Mouse (Mus musculus): Measurements from ENCODE around the gene Ptcd1.

DNA sequence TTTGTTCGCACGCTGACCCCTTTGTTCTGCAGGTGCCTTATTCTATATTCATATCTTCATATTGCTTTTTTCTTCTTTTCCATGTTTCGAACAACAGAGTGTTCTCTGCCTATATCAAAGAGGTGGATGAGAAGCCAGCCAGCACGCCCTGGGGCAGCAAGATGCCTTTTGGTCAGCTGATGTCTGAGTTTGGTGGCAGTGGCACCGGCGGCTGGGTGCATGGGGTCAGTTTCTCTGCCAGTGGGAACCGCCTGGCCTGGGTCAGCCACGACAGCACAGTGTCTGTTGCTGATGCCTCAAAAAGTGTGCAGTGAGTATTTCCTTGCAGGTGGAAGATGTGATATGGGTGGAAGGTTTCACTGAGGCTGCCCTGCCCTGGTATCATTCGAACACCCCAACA lies 65.9 kb downstream of the Ptcd1 start:
- no peak for TF ChIP-seq EP300 (IDR thresholded peaks at IDR 0.05; ENCODE audit: insufficient read depth, low read depth, low read length)
- TF ChIP-seq CTCF (IDR thresholded peaks at IDR 0.05): no peak
- TF ChIP-seq POLR2A (IDR thresholded peaks at IDR 0.05; ENCODE audit: insufficient read depth, low read depth, low read length): no peak
